Mouse (Mus musculus) cerebellum, adult 2 months (tissue): ENCODE measurements at regions not wholly inside any gene's neighbourhood (a gene's known extent, or its start where the extent isn't known, plus 50 kb on each side); places are given as distances from the start of the nearest gene placed in this dataset.

Experiments used
- CTCF ChIP-seq: fragments of 200-500 bp; IDR thresholded peaks from 2 replicates; pipeline ENCODE4 v1.5.1; 2011; ENCODE audit warnings: low read depth, mild to moderate bottlenecking, control low read depth, low read length, moderate library complexity, borderline replicate concordance; ENCODE audit not compliant: insufficient read depth
- POLR2A ChIP-seq: fragments of 200-500 bp; IDR thresholded peaks from 2 replicates; pipeline ENCODE4 v1.6.1; 2011; ENCODE audit warnings: low read length, control low read depth, borderline replicate concordance; ENCODE audit not compliant: insufficient read depth

DNA sequence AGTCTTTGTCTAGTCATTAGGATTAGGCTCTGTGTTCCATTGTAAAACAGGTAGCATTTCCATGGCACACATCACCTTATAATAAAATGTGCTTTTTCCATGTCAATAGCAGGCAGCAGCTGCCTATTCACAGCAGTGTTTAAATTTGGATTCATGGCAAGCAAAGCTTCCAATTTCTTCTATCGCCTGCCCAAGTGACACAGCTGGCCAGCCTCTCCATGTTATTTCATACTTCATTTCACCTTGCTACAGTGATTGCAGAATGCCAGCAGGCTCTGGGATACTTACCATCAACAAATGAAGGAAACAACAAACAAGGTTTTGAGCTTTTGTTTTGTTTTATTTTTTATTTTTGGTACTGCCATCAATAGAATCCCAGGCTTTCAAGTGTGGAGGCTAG, 160.7 kb upstream of the Sphkap start:
- no peak for TF ChIP-seq POLR2A
- no peak for TF ChIP-seq CTCF
